In the genomic region with DNA sequence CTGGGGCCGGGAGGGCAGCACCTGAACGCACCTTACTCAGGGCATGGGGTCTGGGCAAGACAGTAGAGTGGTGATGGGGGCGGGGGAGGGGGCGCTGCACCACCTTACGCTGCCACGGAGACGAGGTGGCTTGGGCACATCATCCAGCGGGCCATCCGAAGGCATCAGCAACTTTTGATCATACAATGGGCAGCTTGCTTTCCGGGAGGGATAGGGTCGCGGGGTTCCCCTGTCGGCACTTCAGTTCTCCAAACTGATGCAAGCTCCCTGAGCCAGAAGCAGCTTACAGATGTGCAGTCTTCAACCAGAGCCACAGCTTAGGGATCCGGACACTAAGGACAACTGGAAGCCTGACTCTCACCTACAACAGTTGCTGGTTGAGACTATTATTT, we compare ENCODE assay signal across 8 mouse cellular contexts. TPM values are rescaled to one million over a fixed set of nuclear protein-coding genes. Genes with fewer than 3 reads are reported as not detected.
DNase-seq lines count a peak whose midpoint lies in the region; ATAC-seq and TF ChIP-seq lines count a peak whose summit lies in the region.

No protein-coding gene starts in this region.

- H3K27me3 ChIP-seq in heart, embryonic 10.5 days (ENCODE audit: insufficient read depth, poor library complexity, severe bottlenecking), result peaks cover 18% of the 10 kb centered on the region
- H3K27me3 ChIP-seq in liver, embryonic 16.5 days (ENCODE audit: control insufficient read depth, insufficient read depth, low read depth, low read length), result peaks cover 21% of the 10 kb centered on the region

- no peaks in the 10 kb centered on the region for H3K9me3 ChIP-seq in heart, embryonic 10.5 days
- H3K9me3 ChIP-seq in ES-E14 (ENCODE audit: control insufficient read depth, insufficient read depth, low read depth, low read length), result no peaks in the 10 kb centered on the region
- no peaks in the 10 kb centered on the region for H3K9me3 ChIP-seq in liver, embryonic 16.5 days (replicated peaks; ENCODE audit: control insufficient read depth, low read length)

- H3K4me2 ChIP-seq in liver, embryonic 16.5 days (ENCODE audit: low read depth, low read length), result peak overlapping the region; percentile 61

- peak overlapping the region; percentile 31; the same call in 1 of the 2 replicates for H3K9ac ChIP-seq in ES-E14 (ENCODE audit: insufficient read depth, low read depth, low read length, poor library complexity, severe bottlenecking)
- peak overlapping the region; percentile 42 for H3K9ac ChIP-seq in liver, embryonic 16.5 days (ENCODE audit: low read depth, low read length)

- no peak for DNase-seq in heart, embryonic 10.5 days (ENCODE audit: low spot score)
- no peak for DNase-seq in heart, adult 18-20 months
- no peak for DNase-seq in ES-E14 (ENCODE audit: low read depth, low spot score)
- DNase-seq in c-Kit-positive CD71-positive TER-119-positive erythroid progenitor cells, embryonic 14.5 days (ENCODE audit: low spot score), result no peak
- no peak for DNase-seq in thymus, postnatal 25 days
- no peak for DNase-seq in right cerebral cortex, postnatal 10 days (ENCODE audit: low spot score in 2 of 2)

- 9% methylated on average over 14 of the region's 14 CpGs for WGBS in heart, embryonic 10.5 days
- WGBS in liver, embryonic 16.5 days (ENCODE audit: insufficient replicate concordance), result 4% methylated on average over 14 of the region's 14 CpGs

- peak; percentile 6; the same call in 1 of the 2 replicates for ATAC-seq in granulocyte monocyte progenitor cell, adult 5-6 weeks (replicated peaks; ENCODE audit: poor library complexity, severe bottlenecking)
- peak; percentile 21; the same call in 1 of the 2 replicates for ATAC-seq in liver, embryonic 16.5 days (ENCODE audit: low read depth)

- H3K4me1 ChIP-seq in heart, embryonic 10.5 days, result peaks cover 47% of the 10 kb centered on the region
- H3K4me1 ChIP-seq in ES-E14 (ENCODE audit: control insufficient read depth in 2 of 2, insufficient read depth in 2 of 2, low read length in 2 of 2, poor library complexity in 1 of 2), result no peaks in the 10 kb centered on the region
- H3K4me1 ChIP-seq in liver, embryonic 16.5 days (ENCODE audit: control insufficient read depth, low read depth, low read length), result peaks cover 8% of the 10 kb centered on the region

- peak overlapping the region; percentile 86 for H3K27ac ChIP-seq in heart, embryonic 10.5 days
- no peak overlapping the region for H3K27ac ChIP-seq in ES-E14 (ENCODE audit: insufficient read depth, low read depth, low read length, poor library complexity, severe bottlenecking)
- no peak overlapping the region for H3K27ac ChIP-seq in liver, embryonic 16.5 days (ENCODE audit: low read length)

- no peaks in the 10 kb centered on the region for H3K36me3 ChIP-seq in heart, embryonic 10.5 days
- no peaks in the 10 kb centered on the region for H3K36me3 ChIP-seq in ES-E14 (ENCODE audit: control insufficient read depth, insufficient read depth, low read length, poor library complexity, severe bottlenecking)
- H3K36me3 ChIP-seq in liver, embryonic 16.5 days (ENCODE audit: control insufficient read depth, insufficient read depth), result no peaks in the 10 kb centered on the region

- peak overlapping the region; percentile 66 for H3K4me3 ChIP-seq in heart, embryonic 10.5 days
- H3K4me3 ChIP-seq in ES-E14 (ENCODE audit: insufficient read depth in 1 of 2, low read depth in 1 of 2, low read length in 2 of 2, poor library complexity in 1 of 2, severe bottlenecking in 1 of 2), result peak overlapping the region; percentile 62 to 64
- H3K4me3 ChIP-seq in liver, embryonic 16.5 days (ENCODE audit: low read depth, low read length), result peak overlapping the region; percentile 55

- in situ Hi-C loops in ES-E14 (cut with MboI; ENCODE audit: low sequenced_read_pairs in 2 of 2, unreplicated experiment in 2 of 2), result no loop called here

TF ChIP-seq in ES-E14, 5 proteins besides CTCF, POLR2A, EP300 and RAD21:
- no peak for TF ChIP-seq HCFC1 (IDR thresholded peaks at IDR 0.05; ENCODE audit: borderline replicate concordance, insufficient read depth, low read length)
- no peak for TF ChIP-seq MAFK (IDR thresholded peaks at IDR 0.05; ENCODE audit: insufficient read depth, low read depth, low read length)
- no peak for TF ChIP-seq ZNF384 (IDR thresholded peaks at IDR 0.05; ENCODE audit: low read depth, low read length)
- no peak for TF ChIP-seq ZC3H11A (IDR thresholded peaks at IDR 0.05; ENCODE audit: borderline replicate concordance, low read depth, low read length)
- no peak for TF ChIP-seq CHD2 (IDR thresholded peaks at IDR 0.05; ENCODE audit: low read depth, low read length)

RNA-seq across cellular contexts. Expression of a gene that starts 0.5 kb away (rescaled TPM):
- polyA plus RNA-seq in heart, embryonic 10.5 days (2016; fragmentation: Nextera tagmentation; extraction: Ambion mirVana), result 16.8 and 24.9 TPM in 2 replicates
- 1 to 10 TPM; 7.3 to 7.8 TPM for total RNA-seq in heart, adult 18-20 months (2021)
- total RNA-seq in ES-E14 (2012; rRNA removed), result 0.21 and 0.40 TPM in 2 replicates
- 160 and 199 TPM in 2 replicates for total RNA-seq in granulocyte monocyte progenitor cell, adult 5-6 weeks (2014; fragmentation: Nextera tagmentation)
- total RNA-seq in granulocyte monocyte progenitor cell, adult 5-6 weeks (2017), result 179 and 199 TPM in 2 replicates
- polyA plus RNA-seq in liver, embryonic 16.5 days (2015; fragmentation: Nextera tagmentation; extraction: Ambion mirVana), result 4.9 and 5.2 TPM in 2 replicates

RNA-seq across cellular contexts. Expression of a gene that starts 35.3 kb away (rescaled TPM):
- polyA plus RNA-seq in heart, embryonic 10.5 days (2016; fragmentation: Nextera tagmentation; extraction: Ambion mirVana), result 1.3 and 2.9 TPM in 2 replicates
- not detected for total RNA-seq in heart, adult 18-20 months (2021)
- 2.6 and 3.6 TPM in 2 replicates for total RNA-seq in ES-E14 (2012; rRNA removed)
- total RNA-seq in granulocyte monocyte progenitor cell, adult 5-6 weeks (2014; fragmentation: Nextera tagmentation), result 1.1 and 9.6 TPM in 2 replicates
- total RNA-seq in granulocyte monocyte progenitor cell, adult 5-6 weeks (2017), result 5.2 and 7.8 TPM in 2 replicates
- polyA plus RNA-seq in liver, embryonic 16.5 days (2015; fragmentation: Nextera tagmentation; extraction: Ambion mirVana), result 0.63 and 0.96 TPM in 2 replicates

Comparison
In these comparisons a context has a peak if more than half of its experiments do, and no peak if none do; other contexts are left out.
1. RNA of a gene that starts 0.5 kb away (total RNA-seq): 160 to 199 TPM in granulocyte monocyte progenitor cell, adult 5-6 weeks; 7.3 to 7.8 TPM in heart, adult 18-20 months and 0.21 to 0.40 TPM in ES-E14; every median in the first group is over 10 times any median in the second.
2. Peak in every context shown above with its lines, with median percentiles within 50 percentile points of each other: H3K4me3 ChIP-seq.